Mouse (Mus musculus): ENCODE results near the gene Cenpl.

DNA sequence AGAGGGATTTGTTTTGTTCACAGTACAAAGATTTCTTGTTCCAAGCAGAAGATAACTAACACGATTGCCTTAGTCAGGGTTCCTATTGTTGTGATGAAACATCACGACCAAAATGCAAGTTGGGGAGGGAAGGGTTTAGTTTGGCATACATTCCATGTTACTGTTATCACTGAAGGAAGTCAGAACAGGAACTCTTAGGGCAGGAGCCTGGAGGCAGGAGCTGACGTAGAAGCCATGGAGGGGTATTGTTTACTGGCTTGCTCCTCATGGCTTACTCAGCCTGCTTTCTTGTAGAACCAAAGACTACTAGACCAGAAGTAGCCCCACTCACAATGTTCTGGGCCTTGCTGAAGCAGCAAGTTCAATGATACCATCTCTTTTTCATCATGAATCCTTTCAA is 23.5 kb upstream of the Cenpl start:
- TF ChIP-seq CTCF (IDR thresholded peaks at IDR 0.05; ENCODE audit: low read depth, low read length) (no peak), GATA1 (IDR thresholded peaks at IDR 0.05; ENCODE audit: borderline replicate concordance, low read length) (no peak), GATA2 (IDR thresholded peaks at IDR 0.05; ENCODE audit: borderline replicate concordance, low read depth, low read length) (no peak)
